Mouse (Mus musculus) inflammation-experienced regulatory T-cells, adult 6 months (primary cell): ENCODE data around the gene Slc25a27. TPM values are rescaled to one million over a fixed set of nuclear protein-coding genes. Genes with fewer than 3 reads are reported as not detected.

Experiments used
- ATAC-seq: one replicate; pipeline ENCODE4 v1.8.0; 2017
- polyA plus RNA-seq, 3 experiments: library from polyadenylated mRNA; unstranded; fragments of 100-300 nt; shearing (Covaris generic); gene quantifications; one replicate each; pipeline ENCODE4 v1.2.1; 2017

Gene Slc25a27
- polyA plus RNA-seq: 1 to 10 TPM; 1.6 to 3.6 (median 2.8) TPM

DNA sequence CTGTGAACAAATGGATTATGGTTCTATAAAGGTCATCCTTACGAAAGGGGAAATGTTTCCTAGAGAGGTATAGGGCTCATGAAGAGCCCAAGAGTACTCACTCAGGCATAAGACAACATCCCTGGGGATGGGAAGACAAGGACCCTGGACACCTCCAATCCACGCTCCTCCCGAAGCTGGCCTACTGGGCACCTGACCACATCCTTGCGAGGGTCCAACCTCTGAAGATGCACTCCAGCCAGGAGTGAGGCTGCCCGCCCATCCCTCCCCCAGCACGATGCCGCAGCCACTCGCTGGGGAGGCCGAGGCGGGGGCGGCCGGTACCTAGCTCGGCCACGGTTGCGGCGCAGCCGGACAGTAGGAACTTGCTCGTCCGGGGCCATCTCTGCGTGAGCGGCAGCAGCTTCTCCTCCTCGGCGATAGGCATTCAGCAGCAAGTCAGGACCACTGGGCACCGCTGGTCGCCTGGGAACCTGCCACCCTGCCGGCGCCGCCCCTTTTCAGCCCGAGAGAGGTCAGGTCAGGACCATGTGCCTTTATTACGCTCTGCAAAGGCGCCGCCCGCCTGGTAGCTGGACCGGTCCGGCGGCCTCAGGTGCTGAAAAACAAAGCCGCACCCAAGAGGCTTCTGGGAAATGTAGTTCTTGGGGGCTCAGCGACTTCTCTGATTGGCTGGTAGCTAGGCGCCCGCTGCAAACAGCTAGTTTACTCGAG lies at the start of gene Slc25a27:
TSS of gene Slc25a27 (minus strand) at position 639 of the 714 bp plus-strand sequence.
- peak; percentile 99 for ATAC-seq

DNA sequence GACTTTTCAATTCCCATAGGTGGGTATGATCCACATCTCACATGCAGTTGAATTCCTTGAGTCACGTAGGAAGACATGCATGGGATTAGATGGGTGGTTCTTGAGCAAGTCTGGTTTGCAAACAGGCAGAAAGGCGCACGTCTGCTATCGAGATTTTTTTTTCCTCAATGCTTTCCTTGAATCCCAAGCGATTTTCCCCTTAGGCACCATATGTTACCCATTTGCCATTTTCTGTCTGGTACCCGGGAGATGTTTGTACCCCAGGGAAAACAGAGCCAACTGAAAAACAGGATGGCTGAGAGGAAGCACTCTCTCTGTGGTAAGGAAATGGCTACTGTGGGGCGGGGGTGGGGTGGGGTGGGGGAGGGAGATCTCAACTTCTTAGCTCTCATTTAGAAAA lies 49.6 kb upstream of the Slc25a27 start:
- no peak for ATAC-seq

DNA sequence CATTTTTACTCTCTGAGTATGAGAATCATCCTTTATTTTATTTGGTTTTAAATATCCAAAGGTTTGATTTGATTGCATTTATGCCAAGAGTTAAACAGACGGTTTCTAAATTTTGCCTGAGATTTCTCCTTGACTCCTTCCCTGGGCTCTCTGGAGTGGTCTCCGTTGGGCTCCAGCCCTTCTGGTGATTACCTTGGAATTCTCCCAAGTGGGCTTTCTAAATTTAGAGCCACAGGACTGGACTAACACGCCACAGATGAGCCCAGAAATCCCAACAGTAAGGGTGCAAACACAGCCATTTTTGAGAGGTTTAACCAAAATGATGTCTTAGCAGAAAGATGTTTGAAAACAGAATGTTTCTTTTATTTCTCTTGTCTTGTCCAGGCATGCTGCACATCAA lies 47.2 kb upstream of the Slc25a27 start:
- no peak for ATAC-seq

- no peak for ATAC-seq
Observed at GRCm38 (mm10) chr17:43711557-43712352, 44.7 kb upstream of the Slc25a27 start.

GRCm38 (mm10) chr17:43707254-43707653 lies 40.2 kb upstream of the Slc25a27 start:
- ATAC-seq: no peak

DNA sequence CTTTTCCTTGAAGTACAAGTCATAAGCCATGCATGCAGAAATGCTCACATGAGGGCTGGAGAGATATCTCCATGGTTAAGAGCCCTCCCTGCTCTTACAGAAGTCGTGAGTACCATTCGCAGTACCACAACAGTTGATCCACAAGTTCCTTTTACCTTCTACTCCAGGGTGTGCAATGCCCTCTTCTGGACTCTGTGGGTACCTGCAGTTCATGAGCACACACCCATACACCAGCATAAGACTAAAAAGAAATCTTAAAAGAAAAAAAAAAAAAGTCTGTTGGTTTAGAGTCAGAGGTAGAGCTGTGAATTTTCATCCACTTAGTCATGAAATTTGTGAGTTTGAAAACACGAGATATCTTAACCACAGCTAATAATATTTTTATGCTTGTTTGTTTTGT lies 39.7 kb upstream of the Slc25a27 start:
- no peak for ATAC-seq

- ATAC-seq: no peak
Observed at GRCm38 (mm10) chr17:43704216-43704930, 37.4 kb upstream of the Slc25a27 start.

DNA sequence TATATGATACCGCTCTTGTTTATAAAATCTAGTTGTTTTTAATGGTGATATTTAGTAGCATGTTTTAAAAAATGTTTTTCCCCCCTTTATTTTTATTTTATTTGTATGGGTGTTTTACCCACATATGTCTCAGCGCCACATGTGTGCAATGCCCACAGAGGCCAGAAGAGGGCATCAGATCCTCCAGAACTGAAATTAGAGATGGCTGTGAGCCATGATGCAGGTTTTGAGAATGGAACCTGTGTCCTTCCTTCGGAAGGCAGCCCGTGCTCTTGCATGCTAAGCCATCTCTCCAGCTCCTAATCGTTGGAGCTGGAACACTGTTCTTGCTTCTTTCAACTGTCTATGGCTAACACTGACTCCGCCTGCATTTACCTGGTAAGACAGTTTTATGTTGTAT lies 34.0 kb upstream of the Slc25a27 start:
- ATAC-seq: no peak

- ATAC-seq: peak; percentile 60
Observed at GRCm38 (mm10) chr17:43698997-43699649, 32.1 kb upstream of the Slc25a27 start.

DNA sequence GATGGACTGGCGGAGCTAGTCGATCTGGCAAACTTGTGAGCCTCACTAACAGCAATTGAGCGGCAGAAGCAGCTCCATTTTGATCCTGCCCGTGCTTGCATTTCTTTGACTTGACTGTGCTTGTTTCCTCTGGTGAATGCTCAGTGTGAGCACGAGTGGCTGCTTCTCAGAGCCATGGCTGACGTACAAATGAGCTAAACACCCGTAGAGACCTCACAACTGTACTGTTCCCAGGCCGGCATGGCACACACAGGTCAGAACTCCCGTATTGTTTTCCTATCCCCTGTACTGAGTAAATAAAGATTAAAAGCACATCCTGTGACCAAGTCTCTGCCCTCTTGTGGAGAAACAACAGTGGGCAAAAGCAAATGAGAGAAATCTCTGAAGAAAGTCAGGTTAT lies 22.6 kb upstream of the Slc25a27 start:
- no peak for ATAC-seq

- ATAC-seq: no peak
Observed at GRCm38 (mm10) chr17:43684638-43685037, 17.6 kb upstream of the Slc25a27 start.

GRCm38 (mm10) chr17:43684086-43684485 lies 17.1 kb upstream of the Slc25a27 start:
- ATAC-seq: no peak

DNA sequence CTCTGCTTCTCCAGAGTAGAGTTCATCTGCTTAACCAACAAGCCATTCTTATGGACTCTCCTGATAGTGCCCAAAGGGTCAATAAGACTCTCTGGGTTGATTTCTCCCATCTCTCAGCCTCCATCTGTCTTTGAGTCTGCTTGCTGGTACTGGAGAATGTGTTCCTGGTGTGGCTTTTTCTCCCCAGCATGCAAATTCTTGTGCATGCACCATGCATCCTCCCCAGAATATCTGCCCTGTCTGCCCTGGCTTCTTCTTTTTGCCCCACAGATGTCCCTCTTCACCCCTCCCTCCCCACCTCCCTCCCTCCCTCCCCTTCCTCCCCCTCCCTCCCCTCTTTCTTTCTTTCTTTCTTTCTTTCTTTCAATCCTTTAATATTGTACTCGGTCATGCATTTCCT lies 10.3 kb upstream of the Slc25a27 start:
- no peak for ATAC-seq

DNA sequence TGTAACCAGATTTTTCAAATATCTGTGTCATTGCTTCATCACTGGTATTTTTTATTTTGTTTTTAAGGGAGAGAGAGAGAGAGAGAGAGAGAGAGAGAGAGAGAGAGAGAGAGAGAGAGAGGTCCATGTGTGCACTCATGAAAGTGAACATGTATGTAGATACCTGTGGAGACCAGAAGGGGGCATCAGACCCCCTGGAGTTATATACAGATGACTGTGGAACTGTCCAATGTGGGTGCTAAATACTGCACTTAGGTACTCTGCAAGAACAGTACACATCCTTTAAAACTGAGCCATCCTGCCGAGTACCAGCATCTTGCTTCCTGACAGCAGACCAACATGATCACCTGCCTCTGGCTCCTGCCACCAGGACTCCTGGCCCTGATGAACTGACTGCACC lies 9.2 kb upstream of the Slc25a27 start:
- no peak for ATAC-seq

GRCm38 (mm10) chr17:43675228-43675627 lies 8.2 kb upstream of the Slc25a27 start:
- ATAC-seq: no peak

DNA sequence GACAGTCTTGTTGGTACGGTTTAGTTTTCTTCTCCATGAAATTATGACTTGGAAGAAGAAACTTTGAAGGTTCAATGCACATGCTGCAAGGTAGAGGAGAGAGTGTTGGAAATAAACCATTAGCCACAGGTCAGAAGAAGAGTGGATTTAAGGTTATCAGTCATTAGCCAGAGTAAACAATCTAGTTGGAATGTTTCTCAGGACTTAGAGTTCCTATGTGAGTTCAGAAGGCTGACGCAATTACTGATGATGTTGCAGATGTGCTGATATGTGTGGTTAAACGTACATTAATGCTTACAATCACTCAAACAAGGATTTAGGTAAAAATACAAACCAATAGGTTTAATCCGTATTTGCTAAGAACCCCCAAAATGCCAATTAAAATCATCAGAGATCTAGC lies 4.9 kb upstream of the Slc25a27 start:
- ATAC-seq: no peak

- ATAC-seq: no peak
Observed at GRCm38 (mm10) chr17:43669145-43669695, 2.2 kb upstream of the Slc25a27 start.

- ATAC-seq: no peak
Observed at GRCm38 (mm10) chr17:43667290-43667843, 353 bp upstream of the Slc25a27 start, which contains the start of gene Cyp39a1. TSS of gene Cyp39a1 (plus strand) at chr17:43667425.

DNA sequence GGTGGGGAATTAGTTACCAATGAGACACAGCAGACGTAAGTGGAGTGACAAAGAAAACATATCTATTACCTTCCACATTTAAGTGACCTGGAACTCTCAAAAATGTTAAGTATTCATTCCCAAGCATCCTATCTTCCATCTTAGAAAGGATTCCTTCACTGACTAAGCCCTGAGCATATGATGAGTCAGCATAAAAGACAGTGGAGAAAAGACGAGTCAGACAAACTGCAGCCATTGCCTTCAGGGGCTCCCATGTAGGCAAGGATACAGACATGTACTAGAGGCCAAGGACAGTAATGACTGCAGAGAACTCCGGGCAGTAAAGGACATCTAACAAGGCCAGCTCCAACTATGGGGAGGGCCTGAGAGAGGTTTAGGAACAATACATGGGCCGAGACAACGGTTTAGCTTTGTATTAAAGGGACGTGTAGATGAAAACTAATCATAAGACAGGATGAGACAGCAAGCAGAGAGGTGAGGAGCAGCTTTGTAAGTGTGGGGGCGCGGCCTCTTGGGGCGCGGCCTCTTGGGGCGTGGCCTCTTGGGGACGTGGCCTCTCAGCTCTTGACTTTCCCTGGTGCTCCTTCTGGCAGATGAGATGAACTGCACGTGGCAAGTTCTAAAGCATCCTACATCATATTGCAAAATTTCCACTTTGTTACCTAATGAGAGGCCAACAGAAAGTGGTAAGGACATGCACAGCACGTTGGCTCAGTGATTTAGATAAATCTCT lies 15.5 kb downstream of the Slc25a27 start:
- ATAC-seq: no peak

DNA sequence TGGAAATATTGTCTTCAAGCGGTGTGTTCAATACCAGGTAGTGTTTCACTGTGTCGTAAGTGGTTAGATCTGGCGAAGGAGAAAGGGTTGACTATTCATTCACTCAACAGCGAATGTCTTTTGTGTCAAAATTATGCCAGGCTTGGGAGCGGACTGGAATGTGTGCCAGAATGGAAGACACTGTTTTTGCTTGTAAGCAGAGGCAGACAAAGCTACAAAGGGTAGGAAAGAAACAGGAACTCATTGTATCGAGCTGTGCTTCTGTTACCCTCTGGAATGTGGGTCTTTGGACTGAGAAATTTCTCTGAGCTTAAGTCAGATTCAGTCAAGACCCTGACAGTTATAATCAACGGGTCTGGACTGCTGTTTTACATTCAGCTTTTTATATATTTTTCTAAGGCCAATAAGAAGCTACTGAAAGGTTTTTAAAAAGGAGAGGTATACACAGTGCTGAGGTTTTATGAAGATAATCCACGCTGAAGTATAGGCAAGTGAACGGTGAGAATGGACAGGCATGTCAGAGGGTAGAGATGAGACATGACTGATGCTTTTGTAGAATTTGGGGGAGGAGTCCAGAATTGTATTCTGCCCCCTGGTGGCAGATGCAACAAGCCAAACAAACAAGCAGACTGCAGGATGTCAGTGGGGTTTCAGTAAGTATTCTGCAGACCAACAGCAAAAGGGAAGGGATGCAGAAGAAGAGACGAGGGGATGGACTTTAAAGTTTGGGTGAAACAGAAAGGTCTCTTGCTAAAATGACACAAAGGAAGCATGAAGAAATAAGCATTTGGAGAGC lies 17.2 kb downstream of the Slc25a27 start:
- ATAC-seq: no peak

DNA sequence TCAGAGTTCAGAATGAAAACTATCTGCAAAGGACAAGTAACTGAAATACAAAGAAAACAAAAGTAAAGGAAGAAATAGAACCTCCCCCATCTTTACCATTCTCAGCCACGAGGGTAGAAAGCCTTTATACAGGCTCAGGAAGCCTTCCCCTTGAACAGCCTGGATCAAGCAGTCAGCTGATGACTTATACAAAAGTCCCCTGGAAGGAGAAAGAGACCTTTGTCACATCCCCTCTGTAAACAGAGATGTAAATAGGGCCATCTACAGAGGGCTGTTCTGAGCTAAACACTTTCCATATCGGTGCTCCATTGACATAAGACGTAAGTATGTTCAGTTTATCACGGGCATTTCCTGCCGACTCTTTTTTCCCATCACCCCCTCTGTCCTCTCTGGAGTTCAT lies 20.1 kb downstream of the Slc25a27 start:
- no peak for ATAC-seq
